ENCODE assay signal across 17 mouse cellular contexts in genomic region chr8:107552234-107552633, GRCm38 (mm10). TPM values are rescaled to one million over a fixed set of nuclear protein-coding genes. Genes with fewer than 3 reads are reported as not detected.
DNase-seq lines count a peak whose midpoint lies in the region; ATAC-seq and TF ChIP-seq lines count a peak whose summit lies in the region.
"Had no signal": no experiment of that assay in that cellular context is flagged by ENCODE, and none has a peak within 500 bp of the region (broad histone marks: within the 10 kb centered on the region; RNA-seq: fewer than 3 reads in every experiment).

No protein-coding gene starts in this region.

- WGBS in forebrain, embryonic 11.5 days, result 55% methylated on average over 6 of the region's 6 CpGs
- WGBS in forebrain, embryonic 15.5 days, result 33% methylated on average over 6 of the region's 6 CpGs
- 23% methylated on average over 6 of the region's 6 CpGs for WGBS in midbrain, embryonic 11.5 days
- 33% methylated on average over 6 of the region's 6 CpGs for WGBS in midbrain, embryonic 13.5 days
- 55% methylated on average over 6 of the region's 6 CpGs for WGBS in stomach, postnatal 0 days

- H3K36me3 ChIP-seq in forebrain, embryonic 11.5 days (ENCODE audit: control insufficient read depth, insufficient read depth, low read length), result no peaks in the 10 kb centered on the region; the same call in 1 of the 2 replicates
- peaks cover 2% of the 10 kb centered on the region; the same call in 1 of the 2 replicates for H3K36me3 ChIP-seq in forebrain, embryonic 15.5 days
- H3K36me3 ChIP-seq in midbrain, embryonic 11.5 days (ENCODE audit: control insufficient read depth, insufficient read depth, low read length), result no peaks in the 10 kb centered on the region
- peaks cover 70% of the 10 kb centered on the region for H3K36me3 ChIP-seq in midbrain, embryonic 13.5 days
- no peaks in the 10 kb centered on the region; the same call in 1 of the 2 replicates for H3K36me3 ChIP-seq in stomach, postnatal 0 days (ENCODE audit: control insufficient read depth, insufficient read depth, low read length)

- no peak overlapping the region for H3K27ac ChIP-seq in forebrain, embryonic 11.5 days (ENCODE audit: low read depth, low read length)
- no peak overlapping the region for H3K27ac ChIP-seq in forebrain, embryonic 15.5 days (replicated peaks)
- no peak overlapping the region for H3K27ac ChIP-seq in midbrain, embryonic 11.5 days (ENCODE audit: low read depth, low read length)
- H3K27ac ChIP-seq in midbrain, embryonic 13.5 days, result no peak overlapping the region
- no peak overlapping the region for H3K27ac ChIP-seq in stomach, postnatal 0 days (replicated peaks)
- H3K27ac ChIP-seq: heart, embryonic 15.5 days; intestine, embryonic 15.5 days; liver, embryonic 12.5 days had no signal

- no peak for TF ChIP-seq EP300 in stomach, postnatal 0 days (optimal IDR thresholded peaks at IDR 0.05)

- no peak overlapping the region for H3K4me2 ChIP-seq in forebrain, embryonic 11.5 days (ENCODE audit: low read depth, low read length, severe bottlenecking)
- H3K4me2 ChIP-seq in forebrain, embryonic 15.5 days (replicated peaks), result no peak overlapping the region
- H3K4me2 ChIP-seq in midbrain, embryonic 11.5 days, result no peak overlapping the region
- H3K4me2 ChIP-seq in midbrain, embryonic 13.5 days (replicated peaks), result no peak overlapping the region
- no peak overlapping the region for H3K4me2 ChIP-seq in stomach, postnatal 0 days (replicated peaks; ENCODE audit: low read depth)
- H3K4me2 ChIP-seq: heart, embryonic 15.5 days; intestine, embryonic 15.5 days; liver, embryonic 12.5 days had no signal

- H3K27me3 ChIP-seq in forebrain, embryonic 11.5 days (ENCODE audit: control insufficient read depth, insufficient read depth, low read length), result no peaks in the 10 kb centered on the region
- no peaks in the 10 kb centered on the region for H3K27me3 ChIP-seq in forebrain, embryonic 15.5 days
- no peaks in the 10 kb centered on the region for H3K27me3 ChIP-seq in midbrain, embryonic 11.5 days (ENCODE audit: control insufficient read depth, insufficient read depth, low read length)
- H3K27me3 ChIP-seq in midbrain, embryonic 13.5 days, result no peaks in the 10 kb centered on the region
- H3K27me3 ChIP-seq in stomach, postnatal 0 days (ENCODE audit: control insufficient read depth, insufficient read depth, low read length), result no peaks in the 10 kb centered on the region
- H3K27me3 ChIP-seq: heart, embryonic 15.5 days; intestine, embryonic 15.5 days; liver, embryonic 12.5 days had no signal

- no peak overlapping the region for H3K4me3 ChIP-seq in forebrain, embryonic 11.5 days (ENCODE audit: low read depth, low read length)
- no peak overlapping the region for H3K4me3 ChIP-seq in forebrain, embryonic 15.5 days
- no peak overlapping the region for H3K4me3 ChIP-seq in midbrain, embryonic 11.5 days (ENCODE audit: low read depth, low read length)
- no peak overlapping the region for H3K4me3 ChIP-seq in midbrain, embryonic 13.5 days (replicated peaks)
- no peak overlapping the region for H3K4me3 ChIP-seq in stomach, postnatal 0 days (ENCODE audit: low read depth, low read length)
- H3K4me3 ChIP-seq: heart, embryonic 15.5 days; intestine, embryonic 15.5 days; liver, embryonic 12.5 days had no signal

- no peaks in the 10 kb centered on the region for H3K9me3 ChIP-seq in forebrain, embryonic 11.5 days (ENCODE audit: control insufficient read depth, low read length)
- no peaks in the 10 kb centered on the region for H3K9me3 ChIP-seq in forebrain, embryonic 15.5 days
- no peaks in the 10 kb centered on the region for H3K9me3 ChIP-seq in midbrain, embryonic 11.5 days (ENCODE audit: control insufficient read depth, low read length)
- H3K9me3 ChIP-seq in midbrain, embryonic 13.5 days, result no peaks in the 10 kb centered on the region
- no peaks in the 10 kb centered on the region for H3K9me3 ChIP-seq in stomach, postnatal 0 days (ENCODE audit: control insufficient read depth, low read length)
- H3K9me3 ChIP-seq: heart, embryonic 15.5 days; intestine, embryonic 15.5 days; liver, embryonic 12.5 days had no signal

- TF ChIP-seq CTCF in stomach, postnatal 0 days (IDR thresholded peaks at IDR 0.05; ENCODE audit: low read depth), result no peak

- ATAC-seq in forebrain, embryonic 11.5 days (replicated peaks; ENCODE audit: low FRiP score), result no peak
- ATAC-seq in forebrain, embryonic 15.5 days (replicated peaks), result no peak
- no peak for ATAC-seq in midbrain, embryonic 11.5 days (ENCODE audit: low FRiP score)
- no peak for ATAC-seq in midbrain, embryonic 13.5 days
- peak; percentile 97 for ATAC-seq in granulocyte monocyte progenitor cell, adult 5-6 weeks (replicated peaks; ENCODE audit: poor library complexity, severe bottlenecking)
- peak; percentile 59; the same call in 1 of the 2 replicates for ATAC-seq in neutrophil, adult 5-6 weeks (ENCODE audit: extremely low read depth, insufficient number of reproducible peaks, low FRiP score, poor library complexity, severe bottlenecking)
- no peak for ATAC-seq in stomach, postnatal 0 days (ENCODE audit: low FRiP score, low TSS enrichment)
- ATAC-seq: activated CD4-positive, CD25-positive, alpha-beta regulatory T cell, adult 4 months; forebrain, embryonic 16.5 days; intestine, embryonic 15.5 days; liver, embryonic 12.5 days had no signal

- peak; percentile 45 for DNase-seq in forebrain, embryonic 11.5 days (ENCODE audit: low spot score)
- DNase-seq in midbrain, embryonic 11.5 days (ENCODE audit: low spot score, missing footprints), result peak; percentile 69
- no peak for DNase-seq in stomach, postnatal 0 days (ENCODE audit: low spot score)
- no peak for DNase-seq in MN1 (ENCODE audit: low spot score)
- DNase-seq: cerebellum, adult 8-10 months; kidney, postnatal 36 days; layer of hippocampus, postnatal 36 days; lung, postnatal 14 days had no signal

- no peak overlapping the region for H3K9ac ChIP-seq in forebrain, embryonic 11.5 days (ENCODE audit: low read length)
- no peak overlapping the region for H3K9ac ChIP-seq in forebrain, embryonic 15.5 days (replicated peaks)
- H3K9ac ChIP-seq in midbrain, embryonic 11.5 days (ENCODE audit: low read length), result no peak overlapping the region
- no peak overlapping the region for H3K9ac ChIP-seq in midbrain, embryonic 13.5 days (replicated peaks)
- no peak overlapping the region for H3K9ac ChIP-seq in stomach, postnatal 0 days (ENCODE audit: low read length)
- H3K9ac ChIP-seq: heart, embryonic 15.5 days; intestine, embryonic 15.5 days; liver, embryonic 12.5 days had no signal

- H3K4me1 ChIP-seq in forebrain, embryonic 11.5 days (replicated peaks; ENCODE audit: control insufficient read depth, insufficient read depth, low read length), result no peaks in the 10 kb centered on the region
- H3K4me1 ChIP-seq in forebrain, embryonic 15.5 days, result no peaks in the 10 kb centered on the region
- peaks cover 3% of the 10 kb centered on the region for H3K4me1 ChIP-seq in midbrain, embryonic 11.5 days (ENCODE audit: control insufficient read depth, insufficient read depth, low read length)
- peaks cover 5% of the 10 kb centered on the region; the same call in 1 of the 2 replicates for H3K4me1 ChIP-seq in midbrain, embryonic 13.5 days (replicated peaks)
- no peaks in the 10 kb centered on the region for H3K4me1 ChIP-seq in stomach, postnatal 0 days (replicated peaks; ENCODE audit: control insufficient read depth, insufficient read depth)
- H3K4me1 ChIP-seq: intestine, embryonic 15.5 days had no signal

RNA-seq across cellular contexts. Expression of gene Psmd7, which starts 36.0 kb away (rescaled TPM):
- polyA plus RNA-seq in forebrain, embryonic 11.5 days (2014; fragmentation: Nextera tagmentation; extraction: Ambion mirVana), result 298 and 300 TPM in 2 replicates
- 245 and 250 TPM in 2 replicates for polyA plus RNA-seq in forebrain, embryonic 15.5 days (2015; fragmentation: Nextera tagmentation; extraction: Ambion mirVana)
- polyA plus RNA-seq in midbrain, embryonic 11.5 days (2014; fragmentation: Nextera tagmentation; extraction: Ambion mirVana), result 317 and 319 TPM in 2 replicates
- polyA plus RNA-seq in midbrain, embryonic 13.5 days (2015; fragmentation: Nextera tagmentation; extraction: Ambion mirVana), result 265 and 276 TPM in 2 replicates
- total RNA-seq in granulocyte monocyte progenitor cell, adult 5-6 weeks (2014; fragmentation: Nextera tagmentation), result 178 and 188 TPM in 2 replicates
- 110 and 117 TPM in 2 replicates for total RNA-seq in granulocyte monocyte progenitor cell, adult 5-6 weeks (2017)
- 39.7 and 42.4 TPM in 2 replicates for total RNA-seq in neutrophil, adult 5-6 weeks (2017)
- polyA plus RNA-seq in stomach, postnatal 0 days (2015; fragmentation: Nextera tagmentation; extraction: Ambion mirVana), result 180 and 186 TPM in 2 replicates

Comparison
In these comparisons a context has a peak if more than half of its experiments do, and no peak if none do; other contexts are left out.
1. ATAC-seq: peak in granulocyte monocyte progenitor cell, adult 5-6 weeks (single experiment) and neutrophil, adult 5-6 weeks (single experiment); none in forebrain, embryonic 11.5 days (single experiment), forebrain, embryonic 15.5 days (single experiment), midbrain, embryonic 11.5 days (single experiment), midbrain, embryonic 13.5 days (single experiment) and stomach, postnatal 0 days (single experiment).
2. DNase-seq: peak in forebrain, embryonic 11.5 days (single experiment) and midbrain, embryonic 11.5 days (single experiment); none in stomach, postnatal 0 days (single experiment) and MN1 (single experiment).